In the genomic region with DNA sequence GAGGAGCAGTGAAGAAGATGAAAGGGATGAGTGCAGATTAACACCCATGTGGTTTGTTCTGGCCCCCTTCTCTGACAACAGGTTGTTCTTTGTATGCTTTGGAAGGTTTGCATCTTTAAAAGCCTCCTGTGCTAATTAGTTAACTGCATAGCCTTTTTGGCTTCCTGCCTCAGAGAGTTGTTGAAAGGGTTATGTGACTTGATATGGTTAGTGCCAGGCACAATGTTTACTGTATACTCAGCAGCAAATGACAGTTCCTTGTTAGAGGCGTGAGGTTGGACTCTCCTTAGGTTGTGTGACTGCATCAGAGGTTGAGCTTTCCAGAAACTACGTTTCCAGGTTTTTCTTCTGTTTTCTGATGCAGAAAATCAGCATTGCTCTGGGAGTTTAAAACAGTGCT, we compare ENCODE assay signal across 17 mouse cellular contexts.
DNase-seq lines count a peak whose midpoint lies in the region; ATAC-seq and TF ChIP-seq lines count a peak whose summit lies in the region.
"Had no signal": no experiment of that assay in that cellular context is flagged by ENCODE, and none has a peak within 500 bp of the region (broad histone marks: within the 10 kb centered on the region; RNA-seq: fewer than 3 reads in every experiment).

No protein-coding gene starts in this region.

- 38% methylated on average over 2 of the region's 2 CpGs for WGBS in forebrain, embryonic 14.5 days
- WGBS in forebrain, embryonic 12.5 days = 69% methylated on average over 2 of the region's 2 CpGs
- WGBS in forebrain, embryonic 16.5 days = 25% methylated on average over 2 of the region's 2 CpGs
- WGBS in forebrain, embryonic 11.5 days = 72% methylated on average over 2 of the region's 2 CpGs
- WGBS in hindbrain, embryonic 13.5 days = 77% methylated on average over 2 of the region's 2 CpGs

- DNase-seq in forebrain, embryonic 14.5 days (ENCODE audit: low spot score) = peak; percentile 54
- no peak for DNase-seq in forebrain, embryonic 11.5 days (ENCODE audit: low spot score)
- peak; percentile 63 for DNase-seq in brain, embryonic 14.5 days (ENCODE audit: low read depth)
- DNase-seq: adrenal gland, adult 2 months; adrenal gland, postnatal 10 days; adrenal gland, postnatal 25 days; cerebellum, adult 11-12 months; cerebellum, adult 2 months; cerebellum, adult 9-10 months; cerebellum, postnatal 10 days; cerebellum, postnatal 25 days; forebrain, postnatal 0 days had no signal

- no peak overlapping the region for H3K27ac ChIP-seq in forebrain, embryonic 14.5 days (ENCODE audit: low read depth, low read length)
- no peak overlapping the region for H3K27ac ChIP-seq in forebrain, embryonic 12.5 days
- no peak overlapping the region for H3K27ac ChIP-seq in forebrain, embryonic 16.5 days (ENCODE audit: low read length)
- no peak overlapping the region for H3K27ac ChIP-seq in forebrain, embryonic 11.5 days (ENCODE audit: low read depth, low read length)
- H3K27ac ChIP-seq in hindbrain, embryonic 13.5 days = no peak overlapping the region
- H3K27ac ChIP-seq: embryonic facial prominence, embryonic 13.5 days had no signal

- H3K9ac ChIP-seq in forebrain, embryonic 14.5 days (ENCODE audit: low read length) = no peak overlapping the region
- no peak overlapping the region for H3K9ac ChIP-seq in forebrain, embryonic 12.5 days
- H3K9ac ChIP-seq in forebrain, embryonic 16.5 days (replicated peaks; ENCODE audit: low read depth, low read length) = no peak overlapping the region
- H3K9ac ChIP-seq in forebrain, embryonic 11.5 days (ENCODE audit: low read length) = no peak overlapping the region
- H3K9ac ChIP-seq in hindbrain, embryonic 13.5 days = no peak overlapping the region
- H3K9ac ChIP-seq: embryonic facial prominence, embryonic 13.5 days; forebrain, postnatal 0 days had no signal

- peaks cover 32% of the 10 kb centered on the region for H3K36me3 ChIP-seq in forebrain, embryonic 14.5 days (ENCODE audit: control insufficient read depth, insufficient read depth, low read length)
- peaks cover 13% of the 10 kb centered on the region for H3K36me3 ChIP-seq in forebrain, embryonic 12.5 days (replicated peaks)
- peaks cover 20% of the 10 kb centered on the region for H3K36me3 ChIP-seq in forebrain, embryonic 16.5 days (ENCODE audit: control insufficient read depth, insufficient read depth)
- H3K36me3 ChIP-seq in forebrain, embryonic 11.5 days (ENCODE audit: control insufficient read depth, insufficient read depth, low read length) = no peaks in the 10 kb centered on the region
- H3K36me3 ChIP-seq in hindbrain, embryonic 13.5 days = peaks cover 38% of the 10 kb centered on the region

- no peak overlapping the region for H3K4me2 ChIP-seq in forebrain, embryonic 14.5 days (ENCODE audit: low read length)
- H3K4me2 ChIP-seq in forebrain, embryonic 12.5 days = no peak overlapping the region
- no peak overlapping the region for H3K4me2 ChIP-seq in forebrain, embryonic 16.5 days (ENCODE audit: low read length)
- H3K4me2 ChIP-seq in forebrain, embryonic 11.5 days (ENCODE audit: low read depth, low read length, severe bottlenecking) = no peak overlapping the region
- no peak overlapping the region for H3K4me2 ChIP-seq in hindbrain, embryonic 13.5 days
- H3K4me2 ChIP-seq: embryonic facial prominence, embryonic 13.5 days had no signal

- H3K9me3 ChIP-seq in forebrain, embryonic 14.5 days (replicated peaks; ENCODE audit: control insufficient read depth, low read length) = no peaks in the 10 kb centered on the region
- no peaks in the 10 kb centered on the region for H3K9me3 ChIP-seq in forebrain, embryonic 12.5 days
- no peaks in the 10 kb centered on the region for H3K9me3 ChIP-seq in forebrain, embryonic 16.5 days (ENCODE audit: control insufficient read depth, low read length)
- H3K9me3 ChIP-seq in forebrain, embryonic 11.5 days (ENCODE audit: control insufficient read depth, low read length) = no peaks in the 10 kb centered on the region
- no peaks in the 10 kb centered on the region for H3K9me3 ChIP-seq in hindbrain, embryonic 13.5 days
- H3K9me3 ChIP-seq: embryonic facial prominence, embryonic 13.5 days had no signal

- no peaks in the 10 kb centered on the region for H3K27me3 ChIP-seq in forebrain, embryonic 14.5 days (replicated peaks; ENCODE audit: control insufficient read depth, insufficient read depth, low read length)
- H3K27me3 ChIP-seq in forebrain, embryonic 12.5 days = no peaks in the 10 kb centered on the region
- no peaks in the 10 kb centered on the region for H3K27me3 ChIP-seq in forebrain, embryonic 16.5 days (replicated peaks; ENCODE audit: control insufficient read depth, insufficient read depth, low read length)
- no peaks in the 10 kb centered on the region for H3K27me3 ChIP-seq in forebrain, embryonic 11.5 days (ENCODE audit: control insufficient read depth, insufficient read depth, low read length)
- H3K27me3 ChIP-seq in hindbrain, embryonic 13.5 days = no peaks in the 10 kb centered on the region
- H3K27me3 ChIP-seq: embryonic facial prominence, embryonic 13.5 days had no signal

- no peak overlapping the region for H3K4me3 ChIP-seq in forebrain, embryonic 14.5 days (ENCODE audit: low read depth, low read length)
- H3K4me3 ChIP-seq in forebrain, embryonic 12.5 days (replicated peaks) = no peak overlapping the region
- H3K4me3 ChIP-seq in forebrain, embryonic 16.5 days (replicated peaks; ENCODE audit: low read length) = no peak overlapping the region
- H3K4me3 ChIP-seq in forebrain, embryonic 11.5 days (ENCODE audit: low read depth, low read length) = no peak overlapping the region
- no peak overlapping the region for H3K4me3 ChIP-seq in hindbrain, embryonic 13.5 days
- H3K4me3 ChIP-seq: embryonic facial prominence, embryonic 13.5 days had no signal

- no peaks in the 10 kb centered on the region for H3K4me1 ChIP-seq in forebrain, embryonic 14.5 days (ENCODE audit: control insufficient read depth, insufficient read depth, low read length)
- H3K4me1 ChIP-seq in forebrain, embryonic 12.5 days = no peaks in the 10 kb centered on the region
- peaks cover 4% of the 10 kb centered on the region; the same call in 1 of the 2 replicates for H3K4me1 ChIP-seq in forebrain, embryonic 16.5 days (replicated peaks; ENCODE audit: control insufficient read depth, insufficient read depth, low read length)
- no peaks in the 10 kb centered on the region for H3K4me1 ChIP-seq in forebrain, embryonic 11.5 days (replicated peaks; ENCODE audit: control insufficient read depth, insufficient read depth, low read length)
- no peaks in the 10 kb centered on the region for H3K4me1 ChIP-seq in hindbrain, embryonic 13.5 days (replicated peaks)

- TF ChIP-seq CTCF in brain, embryonic 14.5 days (IDR thresholded peaks at IDR 0.05; ENCODE audit: borderline replicate concordance, extremely low read depth, insufficient read depth, insufficient read length) = no peak

- peak; percentile 58; the same call in 1 of the 2 replicates for ATAC-seq in forebrain, embryonic 14.5 days
- ATAC-seq in forebrain, embryonic 12.5 days (ENCODE audit: low FRiP score) = no peak
- peak; percentile 26; the same call in 1 of the 2 replicates for ATAC-seq in forebrain, embryonic 16.5 days
- no peak for ATAC-seq in forebrain, embryonic 11.5 days (replicated peaks; ENCODE audit: low FRiP score)
- peak; percentile 21 for ATAC-seq in inflammation-experienced regulatory T-cells, adult 6 months
- ATAC-seq in hindbrain, embryonic 13.5 days (ENCODE audit: low FRiP score) = no peak
- ATAC-seq: forebrain, postnatal 0 days had no signal

- no peak for TF ChIP-seq POLR2A in brain, embryonic 14.5 days (IDR thresholded peaks at IDR 0.05; ENCODE audit: borderline replicate concordance, extremely low read depth, insufficient read depth, insufficient read length, poor library complexity, severe bottlenecking)

Comparison
In these comparisons a context has a peak if more than half of its experiments do, and no peak if none do; other contexts are left out.
1. ATAC-seq: peak in forebrain, embryonic 14.5 days (single experiment), forebrain, embryonic 16.5 days (single experiment) and inflammation-experienced regulatory T-cells, adult 6 months (single experiment); none in forebrain, embryonic 12.5 days (single experiment), forebrain, embryonic 11.5 days (single experiment) and hindbrain, embryonic 13.5 days (single experiment).